Mouse (Mus musculus) right cerebral cortex, adult 2 months (tissue): ENCODE measurements around the gene Slc43a1.
"Not testable (repeated sequence)": the region's sequence is repeated elsewhere in the genome, so short reads cannot be mapped to it uniquely, and the experiment has no call there.

Source experiments
- DNase-seq, 2 experiments: peaks; one replicate each; pipeline ENCODE4 v3.0.0; 2021 to 2022; ENCODE audit warnings: low spot score in 2 of 2

Slc43a1 gene

GRCm38 (mm10) chr2:84895495-84896198 is 57.0 kb downstream of the Slc43a1 start:
- DNase-seq = no peak

- DNase-seq = not testable (repeated sequence)
Measured at GRCm38 (mm10) chr2:84896686-84897085, 58.0 kb downstream of the Slc43a1 start.

GRCm38 (mm10) chr2:84912722-84913121 is 74.1 kb downstream of the Slc43a1 start:
- DNase-seq = no peak
